In genomic region chr17:15253785-15254184, GRCm38 (mm10) we compare ENCODE assay signal across 28 mouse cellular contexts.
DNase-seq lines count a peak whose midpoint lies in the region; ATAC-seq lines count a peak whose summit lies in the region.
"Had no signal": no experiment of that assay in that cellular context is flagged by ENCODE, and none has a peak within 500 bp of the region (broad histone marks: within the 10 kb centered on the region; RNA-seq: fewer than 3 reads in every experiment).

No protein-coding gene starts in this region.

- H3K4me1 ChIP-seq in forebrain, embryonic 11.5 days (replicated peaks; ENCODE audit: control insufficient read depth, insufficient read depth, low read length): no peaks in the 10 kb centered on the region; the same call in 1 of the 2 replicates
- no peaks in the 10 kb centered on the region for H3K4me1 ChIP-seq in forebrain, embryonic 16.5 days (replicated peaks; ENCODE audit: control insufficient read depth, insufficient read depth, low read length)
- no peaks in the 10 kb centered on the region for H3K4me1 ChIP-seq in heart, embryonic 12.5 days (replicated peaks)
- peaks cover 5% of the 10 kb centered on the region for H3K4me1 ChIP-seq in midbrain, embryonic 11.5 days (ENCODE audit: control insufficient read depth, insufficient read depth, low read length)
- no peaks in the 10 kb centered on the region for H3K4me1 ChIP-seq in midbrain, embryonic 13.5 days (replicated peaks)
- H3K4me1 ChIP-seq: embryonic facial prominence, embryonic 13.5 days; embryonic facial prominence, embryonic 15.5 days; forebrain, embryonic 13.5 days; forebrain, embryonic 15.5 days had no signal

- no peak for ATAC-seq in forebrain, embryonic 11.5 days (replicated peaks; ENCODE audit: low FRiP score)
- ATAC-seq in forebrain, embryonic 16.5 days: no peak
- peak; percentile 22; the same call in 1 of the 2 replicates for ATAC-seq in heart, embryonic 12.5 days (ENCODE audit: insufficient number of reproducible peaks, low FRiP score)
- ATAC-seq in midbrain, embryonic 11.5 days (ENCODE audit: low FRiP score): no peak
- ATAC-seq in midbrain, embryonic 13.5 days: no peak
- ATAC-seq: activated CD4-positive, CD25-positive, alpha-beta regulatory T cell, adult 4 months; CD4-positive, CD25-positive, alpha-beta regulatory T cell, adult 4 months; forebrain, embryonic 13.5 days; forebrain, embryonic 15.5 days; Patski had no signal

- no peak overlapping the region for H3K9ac ChIP-seq in forebrain, embryonic 11.5 days (ENCODE audit: low read length)
- no peak overlapping the region for H3K9ac ChIP-seq in forebrain, embryonic 16.5 days (replicated peaks; ENCODE audit: low read depth, low read length)
- H3K9ac ChIP-seq in heart, embryonic 12.5 days: no peak overlapping the region
- H3K9ac ChIP-seq in midbrain, embryonic 11.5 days (ENCODE audit: low read length): no peak overlapping the region
- H3K9ac ChIP-seq in midbrain, embryonic 13.5 days (replicated peaks): no peak overlapping the region
- H3K9ac ChIP-seq: embryonic facial prominence, embryonic 13.5 days; embryonic facial prominence, embryonic 15.5 days; forebrain, embryonic 13.5 days; forebrain, embryonic 15.5 days had no signal

- no peaks in the 10 kb centered on the region for H3K27me3 ChIP-seq in forebrain, embryonic 11.5 days (ENCODE audit: control insufficient read depth, insufficient read depth, low read length)
- no peaks in the 10 kb centered on the region for H3K27me3 ChIP-seq in forebrain, embryonic 16.5 days (replicated peaks; ENCODE audit: control insufficient read depth, insufficient read depth, low read length)
- H3K27me3 ChIP-seq in heart, embryonic 12.5 days (replicated peaks): peaks cover 7% of the 10 kb centered on the region; the same call in 1 of the 2 replicates
- H3K27me3 ChIP-seq in midbrain, embryonic 11.5 days (ENCODE audit: control insufficient read depth, insufficient read depth, low read length): no peaks in the 10 kb centered on the region
- no peaks in the 10 kb centered on the region for H3K27me3 ChIP-seq in midbrain, embryonic 13.5 days
- H3K27me3 ChIP-seq: CH12.LX; embryonic facial prominence, embryonic 13.5 days; embryonic facial prominence, embryonic 15.5 days; forebrain, embryonic 13.5 days; forebrain, embryonic 15.5 days; Patski had no signal

- H3K4me3 ChIP-seq in forebrain, embryonic 11.5 days (ENCODE audit: low read depth, low read length): no peak overlapping the region
- no peak overlapping the region for H3K4me3 ChIP-seq in forebrain, embryonic 16.5 days (replicated peaks; ENCODE audit: low read length)
- H3K4me3 ChIP-seq in heart, embryonic 12.5 days: no peak overlapping the region
- H3K4me3 ChIP-seq in midbrain, embryonic 11.5 days (ENCODE audit: low read depth, low read length): no peak overlapping the region
- H3K4me3 ChIP-seq in midbrain, embryonic 13.5 days (replicated peaks): no peak overlapping the region
- H3K4me3 ChIP-seq: embryonic facial prominence, embryonic 13.5 days; embryonic facial prominence, embryonic 15.5 days; erythroblast, embryonic 14.5 days; forebrain, embryonic 10.5 days; forebrain, embryonic 13.5 days; forebrain, embryonic 15.5 days had no signal

- intact Hi-C loops in heart, postnatal 25 days (cut with DNase I): no loop called here

- 92% methylated on average over 4 of the region's 4 CpGs for WGBS in forebrain, embryonic 11.5 days
- 91% methylated on average over 4 of the region's 4 CpGs for WGBS in forebrain, embryonic 16.5 days
- WGBS in heart, embryonic 12.5 days: 82% methylated on average over 4 of the region's 4 CpGs
- 92% methylated on average over 4 of the region's 4 CpGs for WGBS in midbrain, embryonic 11.5 days
- 90% methylated on average over 4 of the region's 4 CpGs for WGBS in midbrain, embryonic 13.5 days

- no peaks in the 10 kb centered on the region for H3K9me3 ChIP-seq in forebrain, embryonic 11.5 days (ENCODE audit: control insufficient read depth, low read length)
- no peaks in the 10 kb centered on the region for H3K9me3 ChIP-seq in forebrain, embryonic 16.5 days (ENCODE audit: control insufficient read depth, low read length)
- no peaks in the 10 kb centered on the region for H3K9me3 ChIP-seq in heart, embryonic 12.5 days (replicated peaks)
- no peaks in the 10 kb centered on the region for H3K9me3 ChIP-seq in midbrain, embryonic 11.5 days (ENCODE audit: control insufficient read depth, low read length)
- H3K9me3 ChIP-seq in midbrain, embryonic 13.5 days: no peaks in the 10 kb centered on the region
- H3K9me3 ChIP-seq: embryonic facial prominence, embryonic 13.5 days; embryonic facial prominence, embryonic 15.5 days; forebrain, embryonic 10.5 days; forebrain, embryonic 13.5 days; forebrain, embryonic 15.5 days; G1E had no signal

- no peaks in the 10 kb centered on the region for H3K36me3 ChIP-seq in forebrain, embryonic 11.5 days (ENCODE audit: control insufficient read depth, insufficient read depth, low read length)
- no peaks in the 10 kb centered on the region for H3K36me3 ChIP-seq in forebrain, embryonic 16.5 days (ENCODE audit: control insufficient read depth, insufficient read depth)
- no peaks in the 10 kb centered on the region for H3K36me3 ChIP-seq in heart, embryonic 12.5 days
- no peaks in the 10 kb centered on the region for H3K36me3 ChIP-seq in midbrain, embryonic 11.5 days (ENCODE audit: control insufficient read depth, insufficient read depth, low read length)
- no peaks in the 10 kb centered on the region for H3K36me3 ChIP-seq in midbrain, embryonic 13.5 days
- H3K36me3 ChIP-seq: embryonic facial prominence, embryonic 13.5 days; embryonic facial prominence, embryonic 15.5 days; forebrain, embryonic 10.5 days; forebrain, embryonic 15.5 days; G1E had no signal

- no peak overlapping the region for H3K27ac ChIP-seq in forebrain, embryonic 11.5 days (ENCODE audit: low read depth, low read length)
- H3K27ac ChIP-seq in forebrain, embryonic 16.5 days (ENCODE audit: low read length): no peak overlapping the region
- no peak overlapping the region for H3K27ac ChIP-seq in heart, embryonic 12.5 days (ENCODE audit: poor library complexity, severe bottlenecking)
- H3K27ac ChIP-seq in midbrain, embryonic 11.5 days (ENCODE audit: low read depth, low read length): no peak overlapping the region
- H3K27ac ChIP-seq in midbrain, embryonic 13.5 days: no peak overlapping the region
- H3K27ac ChIP-seq: embryonic facial prominence, embryonic 13.5 days; embryonic facial prominence, embryonic 15.5 days; forebrain, embryonic 10.5 days; forebrain, embryonic 13.5 days; forebrain, embryonic 15.5 days had no signal

- DNase-seq in forebrain, embryonic 11.5 days (ENCODE audit: low spot score): peak; percentile 15
- no peak for DNase-seq in heart, postnatal 25 days (ENCODE audit: low spot score)
- DNase-seq in midbrain, embryonic 11.5 days (ENCODE audit: low spot score, missing footprints): peak; percentile 49
- no peak for DNase-seq in cerebellum, adult 8-10 months
- DNase-seq: adrenal gland, adult 8-10 months; adrenal gland, postnatal 14 days; adrenal gland, postnatal 36 days; B cell, adult 2 months; cerebellum, adult 11-12 months; cerebellum, adult 2 months; cerebellum, adult 9-11 months; cerebellum, postnatal 14 days; cerebellum, postnatal 36 days; embryo, embryonic 11 days had no signal

- H3K4me2 ChIP-seq in forebrain, embryonic 11.5 days (ENCODE audit: low read depth, low read length, severe bottlenecking): no peak overlapping the region
- no peak overlapping the region for H3K4me2 ChIP-seq in forebrain, embryonic 16.5 days (ENCODE audit: low read length)
- H3K4me2 ChIP-seq in heart, embryonic 12.5 days: no peak overlapping the region
- no peak overlapping the region for H3K4me2 ChIP-seq in midbrain, embryonic 11.5 days
- no peak overlapping the region for H3K4me2 ChIP-seq in midbrain, embryonic 13.5 days (replicated peaks)
- H3K4me2 ChIP-seq: embryonic facial prominence, embryonic 13.5 days; embryonic facial prominence, embryonic 15.5 days; forebrain, embryonic 13.5 days; forebrain, embryonic 15.5 days had no signal

Comparison
In these comparisons a context has a peak if more than half of its experiments do, and no peak if none do; other contexts are left out.
1. DNase-seq: peak in forebrain, embryonic 11.5 days (single experiment) and midbrain, embryonic 11.5 days (single experiment); none in heart, postnatal 25 days (single experiment) and cerebellum, adult 8-10 months (single experiment).